Mouse (Mus musculus) CH12.LX (cell line): ENCODE measurements at regions not wholly inside any gene's neighbourhood (a gene's known extent, or its start where the extent isn't known, plus 50 kb on each side); places are given as distances from the start of the nearest gene placed in this dataset.

ENCODE experiments used
- DNase-seq: peaks from one replicate; pipeline ENCODE4 v3.0.0-alpha.2; 2013; ENCODE audit errors: extremely low read depth
- H3K27ac ChIP-seq: 2 replicates; pipeline ENCODE4 v1.5.1; 2012; ENCODE audit warnings: low read depth, mild to moderate bottlenecking, control low read depth, moderate library complexity; ENCODE audit not compliant: insufficient read depth
- H3K27me3 ChIP-seq: replicated peaks from 2 replicates; pipeline ENCODE3; 2012; ENCODE audit warnings: inconsistent platforms
- H3K36me3 ChIP-seq, 2 experiments: replicated peaks in 1 of 2; 2 replicates each; pipeline versions ENCODE3 to v1.6.1; 2012; ENCODE audit warnings: inconsistent platforms in 1 of 2, low read length in 1 of 2, mild to moderate bottlenecking in 1 of 2, mixed read lengths in 1 of 2, moderate library complexity in 1 of 2; ENCODE audit not compliant: control insufficient read depth in 1 of 2, insufficient read depth in 1 of 2
- H3K4me1 ChIP-seq, 2 experiments: 2 replicates each; pipeline ENCODE4 v1.6.1; 2012; ENCODE audit warnings: inconsistent platforms in 1 of 2, moderate library complexity in 1 of 2; ENCODE audit not compliant: insufficient read depth in 2 of 2, control insufficient read depth in 1 of 2
- H3K4me2 ChIP-seq: 2 replicates; pipeline ENCODE4 v1.6.1; 2012; ENCODE audit warnings: low read depth, mild to moderate bottlenecking, control low read depth; ENCODE audit not compliant: poor library complexity, insufficient read depth, severe bottlenecking
- H3K4me3 ChIP-seq, 3 experiments: fragments of 150-350 bp in 1 of 3; sonication (generic) in 1 of 3; replicated peaks in 1 of 3; 2 replicates each; pipeline versions ENCODE3 to v1.5.1; 2011 to 2012; ENCODE audit warnings: low read depth in 2 of 3, low read length in 2 of 3, mild to moderate bottlenecking in 2 of 3, moderate library complexity in 2 of 3, control low read depth in 1 of 3, improper control_type of control experiment in 1 of 3, inconsistent platforms in 1 of 3, mixed read lengths in 1 of 3; ENCODE audit not compliant: poor library complexity in 1 of 3
- H3K79me2 ChIP-seq: replicated peaks from 2 replicates; pipeline ENCODE4 v1.6.1; 2012; ENCODE audit warnings: mild to moderate bottlenecking, moderate library complexity; ENCODE audit not compliant: control insufficient read depth, poor library complexity, insufficient read depth, severe bottlenecking; ENCODE audit errors: extremely low read depth
- H3K9ac ChIP-seq: 2 replicates; pipeline ENCODE4 v1.6.1; 2012; ENCODE audit warnings: low read depth, mild to moderate bottlenecking, control low read depth, moderate library complexity; ENCODE audit not compliant: insufficient read depth
- H3K9me3 ChIP-seq: replicated peaks from 2 replicates; pipeline ENCODE3; 2012; ENCODE audit warnings: low read length, inconsistent platforms, mixed read lengths
- BHLHE40 ChIP-seq: IDR thresholded peaks from 2 replicates; pipeline ENCODE4 v1.6.1; 2011; ENCODE audit warnings: mild to moderate bottlenecking, low read depth, low read length, improper control_type of control experiment
- CTCF ChIP-seq, 2 experiments: IDR thresholded peaks in 1 of 2; conservative IDR thresholded peaks in 1 of 2; 2 replicates each; pipeline ENCODE4 v1.5.1; 2011 to 2012; ENCODE audit warnings: low read depth in 2 of 2, low read length in 2 of 2, improper control_type of control experiment in 1 of 2, inconsistent platforms in 1 of 2, mild to moderate bottlenecking in 1 of 2, moderate library complexity in 1 of 2
- EP300 ChIP-seq: IDR thresholded peaks from 2 replicates; pipeline ENCODE4 v1.6.1; 2011; ENCODE audit warnings: low read length, improper control_type of control experiment
- IRF4 ChIP-seq: IDR thresholded peaks from 2 replicates; pipeline ENCODE4 v1.6.1; 2014; ENCODE audit warnings: low read depth, mild to moderate bottlenecking, inconsistent platforms, low read length, improper control_type of control experiment
- MAFK ChIP-seq: IDR thresholded peaks from 2 replicates; pipeline ENCODE4 v1.6.1; 2011; ENCODE audit warnings: low read length, improper control_type of control experiment; ENCODE audit not compliant: insufficient replicate concordance
- MAZ ChIP-seq: IDR thresholded peaks from 2 replicates; pipeline ENCODE4 v1.6.1; 2012; ENCODE audit warnings: low read depth, mild to moderate bottlenecking, inconsistent platforms, low read length, improper control_type of control experiment, moderate library complexity
- MXI1 ChIP-seq: IDR thresholded peaks from 2 replicates; pipeline ENCODE4 v1.6.1; 2011; ENCODE audit warnings: mild to moderate bottlenecking, low read depth, low read length, improper control_type of control experiment
- MYC ChIP-seq: IDR thresholded peaks from 2 replicates; pipeline ENCODE4 v1.6.1; 2011; ENCODE audit warnings: low read depth, mild to moderate bottlenecking, improper control_type of control experiment, low read length
- NELFE ChIP-seq: IDR thresholded peaks from 2 replicates; pipeline ENCODE4 v1.6.1; 2011; ENCODE audit warnings: low read depth, low read length, improper control_type of control experiment
- NRF1 ChIP-seq: IDR thresholded peaks from 2 replicates; pipeline ENCODE4 v1.6.1; 2014; ENCODE audit warnings: low read depth, mild to moderate bottlenecking, inconsistent platforms, low read length, improper control_type of control experiment, moderate library complexity
- POLR2AphosphoS2 ChIP-seq: IDR thresholded peaks from 2 replicates; pipeline ENCODE4 v1.6.1; 2011; ENCODE audit warnings: low read depth, low read length, improper control_type of control experiment
- SIN3A ChIP-seq: IDR thresholded peaks from 2 replicates; pipeline ENCODE4 v1.6.1; 2012; ENCODE audit warnings: low read length, improper control_type of control experiment, inconsistent platforms
- USF1 ChIP-seq: IDR thresholded peaks from 2 replicates; pipeline ENCODE4 v1.6.1; 2014; ENCODE audit warnings: low read depth, mild to moderate bottlenecking, inconsistent platforms, low read length, improper control_type of control experiment
- USF2 ChIP-seq: conservative IDR thresholded peaks from 2 replicates; pipeline ENCODE4 v1.6.1; 2011; ENCODE audit warnings: low read depth, low read length, improper control_type of control experiment
- ZKSCAN1 ChIP-seq: IDR thresholded peaks from 2 replicates; pipeline ENCODE4 v1.6.1; 2012; ENCODE audit warnings: low read depth, inconsistent platforms, low read length, improper control_type of control experiment, borderline replicate concordance
- ZNF384 ChIP-seq: IDR thresholded peaks from 2 replicates; pipeline ENCODE4 v1.6.1; 2012; ENCODE audit warnings: low read depth, low read length, improper control_type of control experiment, inconsistent platforms
- dilution Hi-C: fragments of 300-500 bp; cut with MboI; formaldehyde crosslinking; loops from 2 replicates; pipeline ENCODE4 v1.14.3; 2020; ENCODE audit warnings: low sequenced_read_pairs; ENCODE audit not compliant: extremely low pct_unique_long_range_greater_than_20kb, extremely low pct_ligation_motif_present
- in situ Hi-C: fragments of 300-500 bp; cut with MboI; formaldehyde crosslinking; loops from 3 replicates; pipeline ENCODE4 v1.14.3; 2019; ENCODE audit warnings: low sequenced_read_pairs, low pct_ligation_motif_present, low pct_unique_long_range_greater_than_20kb, mixed read lengths

- dilution Hi-C loops = no loop called here
- Histone ChIP-seq H3K9ac (no peak overlapping the region), H3K4me2 (no peak overlapping the region), H3K27me3 (no peaks in the 10 kb centered on the region), H3K36me3 (no peaks in the 10 kb centered on the region), H3K9me3 (peaks cover 25% of the 10 kb centered on the region), H3K79me2 (no peaks in the 10 kb centered on the region), H3K4me3 (no peak overlapping the region), H3K27ac (no peak overlapping the region), H3K4me1 (0 out of 4 replicates have a peak, but pooled peaks cover 0 to 1% of the 10 kb centered on the region in 2 experiments)
- in situ Hi-C loops = no loop called here
- DNase-seq = no peak
- TF ChIP-seq NRF1 (no peak), NELFE (no peak), POLR2AphosphoS2 (no peak), ZNF384 (no peak), MXI1 (no peak), EP300 (no peak), ZKSCAN1 (no peak), IRF4 (no peak), MYC (no peak), BHLHE40 (no peak), MAFK (no peak)
Observed at GRCm38 (mm10) chr15:93921457-93922234, 326.0 kb upstream of the Prickle1 start.

GRCm38 (mm10) chr15:93920996-93921395 is 325.3 kb upstream of the Prickle1 start:
- TF ChIP-seq USF2 (no peak), MAFK (no peak), USF1 (no peak), SIN3A (no peak), POLR2AphosphoS2 (no peak), MAZ (no peak), NELFE (no peak), CTCF (conservative IDR thresholded peaks at IDR 0.05 in 1 of 2, IDR thresholded peaks at IDR 0.05 in 1 of 2; ENCODE audit: low read depth in 2 of 2, low read length in 2 of 2) (no peak)
- H3K9me3 ChIP-seq = peaks cover 25% of the 10 kb centered on the region
- H3K27ac ChIP-seq = no peak overlapping the region
- DNase-seq = no peak
- H3K4me2 ChIP-seq = no peak overlapping the region
- H3K27me3 ChIP-seq = no peaks in the 10 kb centered on the region
- H3K4me1 ChIP-seq = 0 out of 4 replicates have a peak, but pooled peaks cover 0 to 2% of the 10 kb centered on the region in 2 experiments
- no peak overlapping the region for H3K9ac ChIP-seq
- H3K79me2 ChIP-seq = no peaks in the 10 kb centered on the region
- no peak overlapping the region for H3K4me3 ChIP-seq
- no peaks in the 10 kb centered on the region for H3K36me3 ChIP-seq
- dilution Hi-C loops = no loop called here
- in situ Hi-C loops = no loop called here
